Mouse (Mus musculus) gastrocnemius, postnatal 25 days (tissue): ENCODE measurements around the gene 1110032A03Rik. TPM values are rescaled to one million over a fixed set of nuclear protein-coding genes. Genes with fewer than 3 reads are reported as not detected.

Experiments used
- DNase-seq: peaks from one replicate; pipeline ENCODE4 v3.0.0; 2022
- long read RNA-seq, 2 experiments: library from polyadenylated mRNA; stranded (forward); transcript quantifications; one replicate each; pipeline ENCODE4 v2.0.0; 2021
- total RNA-seq, 2 experiments: library from RNA; stranded (reverse); gene quantifications; 1 replicate in 1 of 2; 2 replicates in 1 of 2; pipeline ENCODE4 v1.2.3; 2021

The 1110032A03Rik gene
- total RNA-seq = 10 to 100 TPM in 1 of 2 experiments, 1 to 10 TPM in 1; 9.0 to 10.7 TPM
- long read RNA-seq, experiment 1, transcript 1110032A03Rik-201 (4 exons, 2,082 nt) = major isoform, 13 of 20 reads
- long read RNA-seq, experiment 1, partial matches to known transcripts = 6 of 20 reads
- long read RNA-seq, experiment 1, other reads (novel, unspliced or antisense) = 1 of 20 reads
- long read RNA-seq, experiment 2, transcript 1110032A03Rik-201 (4 exons, 2,082 nt) = major isoform, 8 of 11 reads
- long read RNA-seq, experiment 2, partial matches to known transcripts = 3 of 11 reads
- long read RNA-seq, experiment 2, other reads (novel, unspliced or antisense) = 0 of 11 reads

GRCm38 (mm10) chr9:50774991-50775612 is at the start of gene 1110032A03Rik, which contains the start of gene Alg9:
Gene 1110032A03Rik, minus strand, starts transcription at chr9:50775520.
Gene Alg9, plus strand, starts transcription at chr9:50775019.
- DNase-seq = peak; percentile 84

- no peak for DNase-seq
Observed at GRCm38 (mm10) chr9:50823779-50824453, 48.6 kb upstream of the 1110032A03Rik start.

DNA sequence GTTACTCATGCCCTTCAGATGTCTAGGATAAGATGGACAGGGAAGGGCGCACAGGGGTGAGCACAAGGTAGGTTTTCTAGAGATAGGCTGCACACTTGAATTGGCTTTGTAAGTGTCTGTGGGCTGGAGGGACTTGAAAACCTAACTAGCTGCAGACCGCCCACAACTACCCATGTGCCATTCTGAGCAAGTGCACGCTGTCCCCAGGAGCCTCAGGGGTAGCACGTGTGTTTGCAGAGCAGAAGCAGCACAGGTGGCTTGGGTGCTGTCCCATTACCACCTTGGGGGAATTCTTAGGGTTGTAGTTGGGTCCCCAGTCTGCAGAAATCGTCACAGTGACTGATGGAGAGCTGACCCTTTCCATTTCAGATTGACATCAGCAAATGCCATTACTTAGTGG is 46.9 kb upstream of the 1110032A03Rik start:
- no peak for DNase-seq

DNA sequence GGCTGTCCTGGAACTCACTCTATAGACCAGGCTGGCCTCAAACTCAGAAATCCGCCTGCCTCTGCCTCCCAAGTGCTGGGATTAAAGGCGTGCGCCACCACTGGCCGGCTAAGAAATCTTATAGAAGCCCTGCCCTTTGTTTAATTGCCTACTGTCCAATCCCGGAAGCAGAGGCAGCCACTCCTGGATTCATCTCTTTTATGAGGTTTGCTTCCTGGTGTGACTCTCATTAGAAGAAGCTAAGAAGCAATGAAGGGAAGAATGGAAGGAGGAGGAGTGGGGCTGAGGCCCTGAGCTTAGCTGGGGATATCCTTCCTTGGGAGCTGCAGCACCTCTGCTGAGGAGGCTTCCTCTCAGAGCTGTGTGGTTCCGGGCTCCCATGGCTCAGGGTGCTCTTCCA is 46.3 kb upstream of the 1110032A03Rik start:
- no peak for DNase-seq

DNA sequence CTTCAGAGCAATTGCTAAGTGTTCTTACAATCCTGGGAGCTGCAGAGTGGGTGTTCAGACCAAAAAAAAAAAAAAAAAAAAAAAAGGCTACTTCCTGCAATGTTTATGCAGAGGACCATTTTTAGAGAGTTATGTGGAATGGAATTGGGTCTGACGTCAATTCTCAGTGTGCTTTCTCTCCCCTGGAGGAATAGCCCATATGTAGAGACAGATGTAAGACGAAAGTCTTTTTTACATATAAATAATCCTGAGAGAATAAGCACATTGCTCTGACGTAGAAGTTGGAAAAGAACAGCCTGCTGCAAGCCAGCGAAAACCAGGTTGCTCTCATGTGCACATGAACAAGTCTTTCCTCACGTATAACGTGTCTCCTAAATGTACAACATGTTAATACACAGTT is 44.4 kb upstream of the 1110032A03Rik start:
- DNase-seq = no peak

GRCm38 (mm10) chr9:50818050-50818449 is 42.7 kb upstream of the 1110032A03Rik start:
- DNase-seq = no peak

- no peak for DNase-seq
Observed at GRCm38 (mm10) chr9:50816512-50816911, 41.2 kb upstream of the 1110032A03Rik start.

GRCm38 (mm10) chr9:50815666-50816065 is 40.3 kb upstream of the 1110032A03Rik start:
- DNase-seq = no peak

DNA sequence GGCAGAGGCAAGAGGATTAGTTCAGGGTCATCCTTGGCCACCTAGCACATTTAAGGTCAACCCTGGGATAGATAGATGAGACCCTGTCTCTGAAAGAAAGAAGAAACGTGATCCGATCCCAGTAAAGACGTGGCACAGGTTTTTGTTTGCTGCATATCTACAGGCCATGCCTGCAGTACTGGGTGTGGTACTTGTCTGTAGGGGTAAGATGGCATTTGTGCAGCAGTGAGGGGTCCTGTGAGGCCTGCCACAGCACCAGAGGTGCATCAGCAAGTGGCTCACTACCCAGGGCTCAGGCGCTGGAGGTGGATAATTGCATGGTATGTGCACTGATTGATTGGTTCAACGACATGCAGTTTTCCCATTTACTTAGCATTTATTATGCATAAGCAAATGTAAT is 38.5 kb upstream of the 1110032A03Rik start:
- DNase-seq = no peak

DNA sequence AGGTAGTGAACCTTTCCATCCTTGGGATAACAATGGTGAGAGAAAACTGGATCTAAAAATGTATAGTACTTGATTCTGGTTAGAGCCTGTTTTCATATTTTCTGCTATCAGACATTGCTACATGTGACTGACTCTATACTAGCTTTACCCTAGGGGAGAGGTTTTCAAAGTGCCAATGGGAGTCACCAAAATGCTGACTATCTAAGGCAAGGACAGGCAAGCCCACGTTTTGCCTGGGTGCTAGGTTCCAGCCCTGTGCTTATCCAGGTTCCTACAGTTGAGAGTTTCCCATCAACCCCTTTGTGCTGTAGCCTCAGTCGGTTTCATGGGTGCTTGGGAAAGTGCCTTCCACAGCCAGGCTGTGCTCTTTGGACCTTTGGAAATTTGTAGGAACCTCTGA is 36.4 kb upstream of the 1110032A03Rik start:
- no peak for DNase-seq

DNA sequence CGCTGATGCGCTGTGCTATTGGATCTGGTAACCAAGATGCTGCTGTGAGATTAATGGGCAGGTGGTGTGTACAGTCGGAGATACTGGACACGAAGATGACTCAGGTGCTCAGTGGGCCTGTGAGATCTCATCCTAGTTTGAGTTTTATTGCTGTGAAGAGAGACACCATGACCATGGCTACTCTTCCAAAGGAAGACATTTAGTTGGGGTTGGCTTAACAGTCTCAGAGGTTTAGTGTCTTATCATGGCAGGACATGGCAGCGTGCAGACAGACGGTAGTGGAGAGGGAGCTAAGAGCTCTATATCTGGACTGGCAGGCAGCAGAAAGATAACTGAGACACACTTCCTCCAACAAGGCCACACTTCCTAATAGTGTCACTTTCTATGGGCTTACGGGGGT is 35.9 kb upstream of the 1110032A03Rik start:
- no peak for DNase-seq

DNA sequence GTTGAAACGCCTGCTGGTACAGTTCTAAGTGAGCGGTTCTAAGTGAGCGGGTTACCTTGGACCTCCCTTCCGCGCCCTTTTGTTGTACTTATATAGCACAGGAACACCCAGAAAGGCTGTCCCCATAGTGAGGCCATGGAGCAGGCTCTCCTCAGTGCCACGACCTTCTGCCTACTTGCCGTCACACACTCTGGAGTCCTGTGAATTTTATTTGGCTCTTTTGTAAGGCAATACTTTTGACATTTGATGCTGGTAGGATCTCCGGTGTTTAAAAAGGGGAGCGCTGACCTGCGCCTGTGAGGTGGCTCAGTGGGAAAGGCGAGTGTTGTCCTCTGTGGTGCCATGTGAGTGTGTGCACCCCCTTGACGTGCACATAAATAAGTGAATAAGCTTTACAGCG is 33.8 kb upstream of the 1110032A03Rik start:
- peak; percentile 59 for DNase-seq

DNA sequence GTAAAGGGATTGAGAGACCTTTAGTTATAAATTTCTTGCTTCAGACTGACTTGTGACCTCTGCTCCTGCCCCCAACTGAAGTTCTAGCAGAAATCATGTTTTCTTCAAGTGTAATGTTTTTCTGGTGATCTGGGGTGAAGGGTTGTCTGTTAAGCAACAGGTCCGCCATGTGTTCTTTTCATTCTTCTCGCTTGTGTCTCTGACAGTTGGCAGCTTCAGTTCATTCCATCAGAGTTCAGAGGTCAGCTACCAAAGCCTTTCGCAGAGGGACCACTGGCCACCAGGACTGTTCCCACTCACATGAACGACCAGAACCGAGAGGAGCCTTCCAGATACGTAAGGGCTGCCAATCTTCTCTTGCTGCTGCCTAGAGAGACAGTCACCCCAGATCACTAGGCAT is 33.2 kb upstream of the 1110032A03Rik start:
- DNase-seq = no peak

- DNase-seq = no peak
Observed at GRCm38 (mm10) chr9:50803055-50803671, 27.8 kb upstream of the 1110032A03Rik start.

GRCm38 (mm10) chr9:50800985-50801384 is 25.7 kb upstream of the 1110032A03Rik start:
- no peak for DNase-seq

GRCm38 (mm10) chr9:50798368-50798767 is 23.0 kb upstream of the 1110032A03Rik start:
- DNase-seq = no peak

- no peak for DNase-seq
Observed at GRCm38 (mm10) chr9:50797641-50798040, 22.3 kb upstream of the 1110032A03Rik start.

- no peak for DNase-seq
Observed at GRCm38 (mm10) chr9:50796776-50797175, 21.5 kb upstream of the 1110032A03Rik start.

- DNase-seq = no peak
Observed at GRCm38 (mm10) chr9:50795266-50795665, 19.9 kb upstream of the 1110032A03Rik start.

- no peak for DNase-seq
Observed at GRCm38 (mm10) chr9:50782155-50782554, 6.8 kb upstream of the 1110032A03Rik start.

DNA sequence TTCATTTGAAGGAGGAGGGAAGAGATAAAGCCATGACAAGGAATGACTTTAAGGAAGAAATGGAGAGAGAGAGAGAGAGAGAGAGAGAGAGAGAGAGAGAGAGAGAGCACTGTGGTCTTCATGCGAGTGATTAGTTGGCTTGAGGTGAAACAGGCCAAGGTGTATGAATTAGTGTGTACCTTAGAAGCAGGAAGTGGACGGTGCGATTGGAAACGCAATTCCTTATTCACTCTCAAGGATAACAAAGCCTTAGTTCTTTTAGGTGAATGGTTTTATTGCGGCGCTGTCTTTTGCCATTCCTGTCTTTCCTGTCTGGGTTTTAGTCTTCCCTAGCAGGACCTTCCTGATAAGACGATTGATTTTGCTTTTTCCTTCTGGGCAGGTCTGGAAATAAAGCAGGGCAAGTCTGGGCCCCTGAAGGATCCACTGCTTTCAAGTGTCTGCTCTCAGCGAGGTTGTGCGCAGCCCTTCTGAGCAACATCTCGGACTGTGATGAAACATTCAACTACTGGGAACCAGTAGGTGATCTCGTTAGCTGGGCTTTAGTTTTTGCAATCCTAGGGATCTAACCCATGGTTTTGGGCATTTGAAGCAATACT is 941 bp upstream of the 1110032A03Rik start:
- no peak for DNase-seq

DNA sequence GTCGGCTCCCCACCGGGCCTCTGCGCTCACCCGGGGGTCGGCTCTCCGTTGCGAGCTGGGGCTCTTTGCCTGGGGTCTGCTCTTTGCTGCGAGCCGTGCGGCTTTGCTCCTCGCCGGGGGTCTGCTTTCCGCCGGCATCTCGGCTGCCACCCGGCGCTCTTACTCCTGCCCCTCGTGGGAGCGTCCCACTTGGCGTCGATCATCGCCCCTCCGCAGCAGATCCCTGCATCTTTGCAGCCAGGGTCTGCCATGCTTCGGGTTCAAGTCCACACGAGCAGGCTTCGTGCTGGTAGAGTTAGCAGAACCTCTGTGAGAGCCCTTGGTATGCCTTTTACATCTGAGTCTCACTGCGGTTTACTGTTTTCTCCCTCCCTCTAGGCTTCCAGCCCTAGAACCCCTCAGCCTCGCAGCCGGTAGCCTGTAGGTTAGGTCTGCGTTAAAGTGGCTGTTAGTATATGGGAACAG is 374 bp upstream of the 1110032A03Rik start:
- DNase-seq = no peak
